In the genomic region with DNA sequence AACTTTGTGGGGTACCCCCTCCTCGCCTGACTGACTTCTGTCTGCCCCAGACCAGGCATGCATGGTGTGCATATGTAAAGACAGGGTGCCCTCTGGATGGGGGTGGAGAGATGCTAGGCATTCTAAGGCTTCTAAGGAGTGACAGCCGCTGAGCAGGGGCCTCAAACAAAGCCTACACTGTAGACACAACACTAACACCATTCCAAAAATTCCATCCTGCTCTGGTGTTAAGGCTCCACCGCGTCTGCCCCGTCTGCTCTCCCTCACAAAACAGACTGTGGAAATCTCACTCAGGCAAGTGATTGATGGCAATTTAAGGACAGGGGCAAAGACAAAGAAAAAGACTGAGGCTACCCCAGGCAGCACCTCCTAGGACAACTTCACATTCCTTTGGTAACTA, we compare ENCODE assay signal across 19 mouse cellular contexts.
DNase-seq lines count a peak whose midpoint lies in the region; ATAC-seq lines count a peak whose summit lies in the region.
"Had no signal": no experiment of that assay in that cellular context is flagged by ENCODE, and none has a peak within 500 bp of the region (broad histone marks: within the 10 kb centered on the region; RNA-seq: fewer than 3 reads in every experiment).

No protein-coding gene starts in this region.

- H3K27ac ChIP-seq in heart, embryonic 14.5 days (replicated peaks in 1 of 2; ENCODE audit: control insufficient read depth in 1 of 2, insufficient read depth in 1 of 2, low read depth in 2 of 2, low read length in 2 of 2), result peak overlapping the region; percentile 55; a peak in 3 of 4 replicates
- H3K27ac ChIP-seq in neural tube, embryonic 11.5 days (ENCODE audit: low read depth, low read length), result no peak overlapping the region
- H3K27ac ChIP-seq: liver, embryonic 14.5 days; stomach, postnatal 0 days had no signal

- H3K9ac ChIP-seq in heart, embryonic 14.5 days (ENCODE audit: low read length), result no peak overlapping the region
- no peak overlapping the region for H3K9ac ChIP-seq in neural tube, embryonic 11.5 days (ENCODE audit: low read length)
- H3K9ac ChIP-seq: liver, embryonic 14.5 days had no signal

- WGBS in heart, embryonic 14.5 days, result 10% methylated on average over 5 of the region's 5 CpGs
- WGBS in neural tube, embryonic 11.5 days, result 6% methylated on average over 5 of the region's 5 CpGs

- peaks cover 5 to 14% of the 10 kb centered on the region in 2 experiments for H3K4me1 ChIP-seq in heart, embryonic 14.5 days (ENCODE audit: control insufficient read depth in 2 of 2, insufficient read depth in 2 of 2, low read length in 2 of 2)
- no peaks in the 10 kb centered on the region for H3K4me1 ChIP-seq in neural tube, embryonic 11.5 days (ENCODE audit: control insufficient read depth, insufficient read depth, low read length)

- peak; percentile 74 for DNase-seq in embryo, embryonic 10 days (ENCODE audit: low spot score)
- DNase-seq in embryo, embryonic 10.5 days (ENCODE audit: low spot score), result no peak
- no peak for DNase-seq in heart, adult 9 months (ENCODE audit: low spot score in 2 of 2)
- DNase-seq in neural tube, embryonic 11.5 days (ENCODE audit: low spot score), result peak; percentile 36
- DNase-seq in neural tube, embryonic 10.5 days (ENCODE audit: extremely low spot score, low spot score), result no peak
- peak; percentile 25 for DNase-seq in yolk sac, embryonic 10.5 days (ENCODE audit: low spot score)
- DNase-seq in frontal cortex, adult 2 months (ENCODE audit: extremely low spot score in 1 of 2, low spot score in 1 of 2), result no peak
- DNase-seq: adrenal gland, postnatal 14 days; cerebellum, adult 9-10 months; gastrocnemius, postnatal 14 days; heart, postnatal 4 days; kidney, adult 11 months; kidney, postnatal 4 days; lung, postnatal 14 days; thymus, postnatal 14 days had no signal

- no peaks in the 10 kb centered on the region for H3K9me3 ChIP-seq in heart, embryonic 14.5 days (ENCODE audit: control insufficient read depth, low read length)
- H3K9me3 ChIP-seq in neural tube, embryonic 11.5 days (ENCODE audit: control insufficient read depth, low read length), result no peaks in the 10 kb centered on the region

- H3K4me2 ChIP-seq in heart, embryonic 14.5 days (ENCODE audit: low read length), result peak overlapping the region; percentile 29; the same call in 1 of the 2 replicates
- H3K4me2 ChIP-seq in neural tube, embryonic 11.5 days (ENCODE audit: low read depth), result no peak overlapping the region
- H3K4me2 ChIP-seq: midbrain, embryonic 11.5 days had no signal

- H3K27me3 ChIP-seq in heart, embryonic 14.5 days (ENCODE audit: control insufficient read depth, insufficient read depth, low read length), result no peaks in the 10 kb centered on the region
- no peaks in the 10 kb centered on the region for H3K27me3 ChIP-seq in neural tube, embryonic 11.5 days (ENCODE audit: control insufficient read depth, insufficient read depth, low read length)

- peak; percentile 47; the same call in 1 of the 2 replicates for ATAC-seq in heart, embryonic 14.5 days (ENCODE audit: insufficient number of reproducible peaks, insufficient read depth, low FRiP score, low read depth)
- no peak for ATAC-seq in neural tube, embryonic 11.5 days (ENCODE audit: insufficient read depth, low FRiP score, low TSS enrichment)

- H3K4me3 ChIP-seq in heart, embryonic 14.5 days (ENCODE audit: control insufficient read depth in 1 of 2, insufficient read depth in 1 of 2, low read depth in 1 of 2, low read length in 2 of 2), result no peak overlapping the region
- no peak overlapping the region for H3K4me3 ChIP-seq in neural tube, embryonic 11.5 days (ENCODE audit: low read depth, low read length)

- no peaks in the 10 kb centered on the region for H3K36me3 ChIP-seq in heart, embryonic 14.5 days (ENCODE audit: control insufficient read depth, insufficient read depth, low read length)
- no peaks in the 10 kb centered on the region for H3K36me3 ChIP-seq in neural tube, embryonic 11.5 days (ENCODE audit: control insufficient read depth, insufficient read depth, low read length)

Comparison
In these comparisons a context has a peak if more than half of its experiments do, and no peak if none do; other contexts are left out.
1. DNase-seq: peak in embryo, embryonic 10 days (single experiment), neural tube, embryonic 11.5 days (single experiment) and yolk sac, embryonic 10.5 days (single experiment); none in embryo, embryonic 10.5 days (single experiment), heart, adult 9 months (0 of 2), neural tube, embryonic 10.5 days (single experiment) and frontal cortex, adult 2 months (0 of 2).